Mouse (Mus musculus) cerebellum, adult 2 months (tissue): ENCODE results near the gene Gdf15.

ENCODE experiments used
- CTCF ChIP-seq: fragments of 200-500 bp; IDR thresholded peaks from 2 replicates; pipeline ENCODE4 v1.5.1; 2011; ENCODE audit warnings: low read depth, mild to moderate bottlenecking, control low read depth, low read length, moderate library complexity, borderline replicate concordance; ENCODE audit not compliant: insufficient read depth
- POLR2A ChIP-seq: fragments of 200-500 bp; IDR thresholded peaks from 2 replicates; pipeline ENCODE4 v1.6.1; 2011; ENCODE audit warnings: low read length, control low read depth, borderline replicate concordance; ENCODE audit not compliant: insufficient read depth

DNA sequence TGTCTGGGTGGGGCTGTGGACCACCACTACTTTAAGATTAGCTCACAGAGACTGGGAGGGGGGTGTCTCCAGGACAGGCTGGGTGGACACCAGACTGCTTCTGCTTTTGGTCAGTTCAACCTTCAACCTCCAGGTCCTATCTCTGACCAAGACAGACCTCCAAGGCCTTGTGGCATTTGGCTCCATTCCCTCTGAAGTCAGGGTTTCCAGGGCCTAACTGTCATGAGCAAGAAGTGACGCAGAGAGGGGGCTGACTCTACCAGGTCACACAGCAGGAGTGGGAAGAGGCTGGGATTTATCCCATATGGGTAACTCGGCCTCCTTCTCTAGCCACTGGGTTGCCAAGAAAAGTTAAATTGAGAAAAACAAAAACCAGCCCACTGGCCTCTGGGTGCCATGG is 25.5 kb upstream of the Gdf15 start:
- TF ChIP-seq CTCF (no peak), POLR2A (no peak)
